Mouse (Mus musculus): ENCODE results near the gene Ces1f. TPM values are rescaled to one million over a fixed set of nuclear protein-coding genes. Genes with fewer than 3 reads are reported as not detected.

Ces1f gene
- polyA plus RNA-seq, 1 experiment from 2014 or later: not detected

GRCm38 (mm10) chr8:93221896-93222295, 57.7 kb downstream of the Ces1f start:
- Histone ChIP-seq H3K9ac (replicated peaks; ENCODE audit: low read depth, low read length) (no peak overlapping the region), H3K27me3 (replicated peaks; ENCODE audit: control insufficient read depth, insufficient read depth, low read length) (no peaks in the 10 kb centered on the region), H3K27ac (ENCODE audit: low read length) (no peak overlapping the region), H3K4me1 (replicated peaks; ENCODE audit: control insufficient read depth, insufficient read depth, low read length) (no peaks in the 10 kb centered on the region), H3K9me3 (ENCODE audit: control insufficient read depth, low read length) (no peaks in the 10 kb centered on the region), H3K4me2 (ENCODE audit: low read length) (no peak overlapping the region), H3K4me3 (replicated peaks; ENCODE audit: low read length) (no peak overlapping the region), H3K36me3 (ENCODE audit: control insufficient read depth, insufficient read depth) (no peaks in the 10 kb centered on the region)
- ATAC-seq: no peak
- 86% methylated on average over 3 of the region's 3 CpGs for WGBS

GRCm38 (mm10) chr8:93217867-93218266, 61.7 kb downstream of the Ces1f start:
- Histone ChIP-seq H3K27me3 (replicated peaks; ENCODE audit: control insufficient read depth, insufficient read depth, low read length) (no peaks in the 10 kb centered on the region), H3K4me3 (replicated peaks; ENCODE audit: low read length) (no peak overlapping the region), H3K9me3 (ENCODE audit: control insufficient read depth, low read length) (no peaks in the 10 kb centered on the region), H3K9ac (replicated peaks; ENCODE audit: low read depth, low read length) (no peak overlapping the region), H3K27ac (ENCODE audit: low read length) (no peak overlapping the region), H3K36me3 (ENCODE audit: control insufficient read depth, insufficient read depth) (no peaks in the 10 kb centered on the region), H3K4me1 (replicated peaks; ENCODE audit: control insufficient read depth, insufficient read depth, low read length) (no peaks in the 10 kb centered on the region), H3K4me2 (ENCODE audit: low read length) (no peak overlapping the region)
- no peak for ATAC-seq
- 89% methylated on average over 4 of the region's 4 CpGs for WGBS

DNA sequence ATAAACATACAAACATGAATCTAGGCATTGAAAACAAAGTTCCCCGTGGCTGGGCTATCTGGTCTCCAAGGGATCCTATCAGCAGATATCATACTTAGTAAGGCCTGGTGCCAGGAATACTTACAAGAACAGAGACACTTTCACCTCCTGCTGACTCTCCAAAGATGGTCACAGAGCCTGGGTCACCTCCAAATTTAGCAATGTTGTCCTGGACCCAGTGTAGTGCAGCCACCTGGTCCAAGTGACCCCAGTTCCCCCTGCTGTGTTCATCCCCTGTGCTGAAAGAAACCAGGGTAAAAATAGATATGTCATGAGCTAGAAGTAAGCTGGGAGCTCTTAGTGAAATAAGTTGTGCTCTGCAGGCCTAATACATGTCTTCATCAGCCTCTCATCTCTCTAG, 62.2 kb downstream of the Ces1f start:
- no peak overlapping the region for H3K4me2 ChIP-seq (ENCODE audit: low read length)
- no peak overlapping the region for H3K27ac ChIP-seq (ENCODE audit: low read length)
- H3K9me3 ChIP-seq (ENCODE audit: control insufficient read depth, low read length): no peaks in the 10 kb centered on the region
- no peak for ATAC-seq
- H3K4me1 ChIP-seq (replicated peaks; ENCODE audit: control insufficient read depth, insufficient read depth, low read length): no peaks in the 10 kb centered on the region
- H3K36me3 ChIP-seq (ENCODE audit: control insufficient read depth, insufficient read depth): no peaks in the 10 kb centered on the region
- no peaks in the 10 kb centered on the region for H3K27me3 ChIP-seq (replicated peaks; ENCODE audit: control insufficient read depth, insufficient read depth, low read length)
- no peak overlapping the region for H3K4me3 ChIP-seq (replicated peaks; ENCODE audit: low read length)
- WGBS: 94% methylated on average over 1 of the region's 1 CpGs
- no peak overlapping the region for H3K9ac ChIP-seq (replicated peaks; ENCODE audit: low read depth, low read length)

DNA sequence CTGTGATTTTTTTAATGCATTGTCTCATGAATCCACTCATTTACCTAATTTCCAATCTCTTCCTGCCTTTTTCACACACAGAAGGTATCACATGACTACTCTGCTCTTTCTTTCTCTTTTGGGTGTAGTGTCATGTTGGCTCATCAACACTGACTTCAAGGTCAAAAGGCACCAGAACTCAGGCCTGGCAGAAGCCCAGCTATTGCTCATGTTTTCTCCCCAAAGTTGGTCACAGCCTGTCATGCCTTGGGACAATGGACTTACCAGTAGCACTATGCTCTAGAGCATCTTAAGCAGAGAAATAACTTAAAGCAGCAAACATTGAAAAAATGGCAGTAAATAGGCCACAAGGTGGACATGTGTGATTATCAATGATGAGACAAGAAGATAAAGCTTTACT, 68.5 kb downstream of the Ces1f start:
- Histone ChIP-seq H3K4me3 (replicated peaks; ENCODE audit: low read length) (no peak overlapping the region), H3K4me1 (replicated peaks; ENCODE audit: control insufficient read depth, insufficient read depth, low read length) (no peaks in the 10 kb centered on the region)

More for the DNA sequence above, 68.5 kb downstream of the Ces1f start:
- H3K27ac ChIP-seq (ENCODE audit: low read length): no peak overlapping the region
- ATAC-seq: no peak
- H3K27me3 ChIP-seq (replicated peaks; ENCODE audit: control insufficient read depth, insufficient read depth, low read length): no peaks in the 10 kb centered on the region
- H3K36me3 ChIP-seq (ENCODE audit: control insufficient read depth, insufficient read depth): no peaks in the 10 kb centered on the region
- no peaks in the 10 kb centered on the region for H3K9me3 ChIP-seq (ENCODE audit: control insufficient read depth, low read length)
- no peak overlapping the region for H3K9ac ChIP-seq (replicated peaks; ENCODE audit: low read depth, low read length)
- H3K4me2 ChIP-seq (ENCODE audit: low read length): no peak overlapping the region

Other genes starting within 250 kb of the Ces1f start
- gene Ces1a, start 231.6 kb downstream of the Ces1f start, polyA plus RNA-seq (2015; fragmentation: Nextera tagmentation; extraction: Ambion mirVana): not detected in 2 replicates
- not detected in 2 replicates for gene Ces1b, start 199.7 kb downstream of the Ces1f start, polyA plus RNA-seq (2015; fragmentation: Nextera tagmentation; extraction: Ambion mirVana)
- gene Ces1c, start 148.5 kb downstream of the Ces1f start, polyA plus RNA-seq (2015; fragmentation: Nextera tagmentation; extraction: Ambion mirVana): not detected in 2 replicates
- gene Ces1d, start 81.9 kb downstream of the Ces1f start, polyA plus RNA-seq (2015; fragmentation: Nextera tagmentation; extraction: Ambion mirVana): 0.22 and 0.40 TPM in 2 replicates
- gene Ces1e, start 50.1 kb downstream of the Ces1f start, polyA plus RNA-seq (2015; fragmentation: Nextera tagmentation; extraction: Ambion mirVana): not detected in 2 replicates
- gene Ces1g, start 57.6 kb upstream of the Ces1f start, polyA plus RNA-seq (2015; fragmentation: Nextera tagmentation; extraction: Ambion mirVana): not detected in 2 replicates
- gene Ces1h, start 100.0 kb upstream of the Ces1f start, polyA plus RNA-seq (2015; fragmentation: Nextera tagmentation; extraction: Ambion mirVana): not detected in 2 replicates